Mouse (Mus musculus) erythroblast, adult 5-6 weeks (primary cell): ENCODE results near the gene Atg4c. TPM values are rescaled to one million over a fixed set of nuclear protein-coding genes. Genes with fewer than 3 reads are reported as not detected.

Experiments
- ATAC-seq: replicated peaks from 2 replicates; pipeline ENCODE4 v1.8.0; 2016; ENCODE audit warnings: moderate number of reproducible peaks, mild to moderate bottlenecking, moderate TSS enrichment, inconsistent platforms; ENCODE audit not compliant: poor library complexity, low FRiP score, severe bottlenecking
- total RNA-seq, 2 experiments: library from RNA; stranded (forward) in 1 of 2; stranded (reverse) in 1 of 2; fragments of 150-400 nt in 1 of 2; fragments of 200-764, 138-1000 nt in 1 of 2; gene quantifications; 2 replicates each; pipeline versions ENCODE4 v1.2.3 to v1.2.4; 2015 to 2017; ENCODE audit warnings: low replicate concordance in 2 of 2

Atg4c gene
- total RNA-seq, 2 experiments from 2014 or later, result 3.0 to 5.8 TPM

DNA sequence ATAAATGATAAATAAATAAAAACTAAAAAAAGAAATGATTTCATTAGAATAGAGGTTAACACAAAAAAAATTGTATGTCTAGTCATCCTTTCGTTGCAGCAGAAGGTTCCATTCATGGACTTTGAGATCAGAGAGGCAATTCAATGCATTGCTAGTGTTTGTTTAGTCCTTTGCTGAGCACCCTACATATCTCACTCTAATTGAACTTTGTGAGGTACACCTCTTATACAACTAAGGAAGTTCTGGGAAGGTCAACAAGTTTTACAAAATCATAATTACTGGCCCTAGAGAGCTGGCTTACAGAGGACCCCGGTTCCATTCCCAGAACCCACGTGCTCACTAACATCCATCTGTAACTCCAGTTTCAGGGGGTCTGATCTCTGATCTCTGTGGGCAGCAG is 55.6 kb downstream of the Atg4c start:
- no peak for ATAC-seq

DNA sequence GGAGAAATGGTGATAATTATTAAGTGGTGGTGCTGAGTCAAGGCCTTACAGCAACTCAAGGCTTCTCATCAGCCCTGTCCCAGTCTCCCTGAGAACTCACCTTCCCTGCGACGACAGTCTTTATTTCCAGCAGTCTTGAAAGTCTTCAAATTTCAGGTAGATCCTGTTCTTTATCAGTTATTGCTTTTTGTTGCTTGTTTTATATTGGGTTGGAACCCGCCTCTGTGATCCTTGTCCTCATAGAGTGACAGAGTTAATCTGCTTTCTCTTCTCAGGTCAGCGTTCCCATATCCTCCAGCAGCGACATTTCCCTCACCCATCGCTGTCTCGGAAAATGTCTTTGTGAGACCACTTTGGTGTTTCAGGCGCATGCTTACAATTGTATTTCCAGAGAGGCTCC is 56.1 kb downstream of the Atg4c start:
- no peak for ATAC-seq

DNA sequence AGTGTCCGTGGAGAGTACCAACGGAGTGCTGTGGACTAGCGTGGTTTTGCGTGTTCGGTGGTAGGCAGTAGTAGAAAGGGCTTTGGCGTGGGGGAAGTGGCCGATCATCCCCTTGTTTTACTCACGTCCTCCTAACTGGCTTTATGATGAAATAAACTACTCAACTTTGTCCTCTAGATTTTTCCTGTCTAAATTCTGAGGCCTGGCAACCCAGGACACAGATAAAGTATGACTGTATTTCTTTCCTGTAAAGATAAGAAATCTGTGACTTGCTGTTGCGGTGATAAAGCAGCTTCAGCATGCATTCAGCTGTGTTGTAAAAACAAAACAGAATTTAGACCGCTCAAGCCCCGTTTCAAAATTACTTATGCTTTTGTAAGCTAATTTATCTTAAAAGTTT is 59.2 kb downstream of the Atg4c start:
- no peak for ATAC-seq

DNA sequence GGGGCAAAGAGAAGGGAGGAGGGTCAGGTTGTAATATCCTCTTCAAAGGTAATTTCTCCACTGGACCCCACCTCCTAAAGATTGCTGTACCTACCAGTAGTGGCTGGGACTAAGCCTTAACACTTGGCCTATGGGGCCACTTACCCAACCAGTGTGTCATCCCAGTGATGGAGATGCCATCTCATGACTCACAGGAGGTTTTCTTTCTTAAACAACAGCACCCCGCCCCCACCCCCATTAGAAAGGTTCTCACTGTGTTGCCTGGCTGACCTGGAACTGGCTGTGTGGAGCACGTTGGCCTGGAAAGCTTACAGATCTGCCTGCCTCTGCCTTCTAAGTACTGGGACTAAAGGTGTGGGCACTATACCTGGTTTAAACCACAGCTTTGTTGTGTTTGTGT is 69.5 kb downstream of the Atg4c start:
- ATAC-seq, result no peak

DNA sequence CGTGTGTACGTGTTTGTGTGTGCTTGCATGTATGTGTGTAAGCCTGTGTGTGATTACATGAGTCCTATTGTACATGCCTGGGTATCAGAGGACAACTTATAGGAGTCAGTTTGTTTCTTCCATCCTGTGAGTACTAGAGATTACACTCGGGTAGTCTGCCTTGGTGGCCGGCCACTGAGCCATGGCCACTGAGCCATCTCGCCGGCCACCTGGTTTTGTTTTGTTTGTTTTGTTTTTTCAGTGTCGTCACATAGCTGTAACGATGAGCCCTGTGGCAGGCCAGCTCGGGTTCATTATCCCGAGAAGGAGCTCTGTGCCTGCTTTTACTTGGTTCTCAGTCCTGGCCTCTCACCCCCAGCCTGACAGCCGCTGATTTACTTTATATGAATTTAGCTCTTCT is 69.9 kb downstream of the Atg4c start:
- ATAC-seq, result no peak

DNA sequence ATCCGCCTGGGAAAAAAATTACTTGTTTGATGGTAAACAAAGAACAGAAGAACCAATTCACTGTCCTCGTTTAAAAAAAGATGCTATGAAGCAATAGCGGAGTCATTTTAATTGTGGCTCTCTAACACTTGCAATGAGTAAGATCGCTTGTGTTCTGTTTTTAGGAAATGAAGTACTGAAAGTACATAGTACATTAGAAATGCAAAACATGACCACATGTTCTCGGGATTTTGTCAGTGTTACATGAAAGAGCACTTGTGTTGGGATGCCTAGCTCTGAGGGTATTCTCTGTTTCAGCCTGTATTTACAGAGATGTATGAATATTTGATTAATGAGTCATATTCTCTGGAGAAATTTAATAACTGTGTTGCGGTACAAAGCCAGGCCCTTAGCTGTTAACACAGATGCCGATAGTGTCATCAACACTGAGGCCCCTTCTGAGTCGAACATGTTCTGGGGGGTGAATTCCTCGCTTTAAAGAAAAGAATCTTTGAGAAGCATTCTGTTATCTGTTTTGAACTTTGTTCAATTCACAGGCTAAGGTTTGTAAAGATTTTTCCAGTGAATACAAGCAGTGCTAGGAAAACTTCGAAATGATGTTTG is 73.2 kb downstream of the Atg4c start:
- ATAC-seq, result no peak

GRCm38 (mm10) chr4:99272860-99273259 is 79.1 kb downstream of the Atg4c start:
- no peak for ATAC-seq

- ATAC-seq, result no peak
Measured at GRCm38 (mm10) chr4:99273466-99273865, 79.7 kb downstream of the Atg4c start.

DNA sequence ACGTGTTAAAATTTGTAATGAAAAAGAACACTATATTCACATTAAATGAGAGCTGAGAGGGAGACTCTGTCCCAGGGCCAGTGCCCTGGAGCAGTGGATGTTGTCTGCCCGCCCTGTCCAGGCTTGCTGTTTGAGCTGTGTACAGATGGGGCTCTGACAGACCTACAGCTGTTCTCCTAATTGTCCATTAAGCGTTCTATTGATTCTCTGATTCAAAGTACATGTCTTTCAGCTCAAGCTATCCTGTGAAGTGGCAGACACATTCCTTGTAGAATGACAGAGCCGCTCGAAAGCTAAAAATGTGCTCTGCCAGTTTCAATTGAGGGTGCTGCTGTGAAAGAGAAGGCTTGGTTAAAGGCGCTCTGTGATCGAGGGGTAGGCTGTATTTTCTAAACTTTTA is 80.2 kb downstream of the Atg4c start:
- ATAC-seq, result no peak

DNA sequence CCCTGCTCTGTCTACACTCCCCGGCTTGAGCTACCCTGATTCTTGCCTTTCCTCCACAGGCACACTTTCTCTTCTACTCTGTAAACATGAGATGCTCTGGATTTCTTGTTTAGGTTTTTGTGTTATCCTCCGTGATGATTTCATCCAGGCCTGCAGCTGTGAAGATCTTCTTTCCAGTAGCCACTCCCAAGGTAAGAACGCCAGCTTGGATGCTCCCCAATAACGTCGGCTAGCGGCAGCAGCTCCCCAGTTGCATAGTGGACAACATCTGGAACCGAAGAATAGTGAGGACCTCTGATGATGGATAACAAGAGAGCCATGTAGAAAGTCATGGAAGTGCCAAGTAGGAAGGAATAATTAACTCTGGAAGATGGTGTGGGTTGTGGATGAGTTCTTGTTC is 85.1 kb downstream of the Atg4c start:
- ATAC-seq, result no peak

DNA sequence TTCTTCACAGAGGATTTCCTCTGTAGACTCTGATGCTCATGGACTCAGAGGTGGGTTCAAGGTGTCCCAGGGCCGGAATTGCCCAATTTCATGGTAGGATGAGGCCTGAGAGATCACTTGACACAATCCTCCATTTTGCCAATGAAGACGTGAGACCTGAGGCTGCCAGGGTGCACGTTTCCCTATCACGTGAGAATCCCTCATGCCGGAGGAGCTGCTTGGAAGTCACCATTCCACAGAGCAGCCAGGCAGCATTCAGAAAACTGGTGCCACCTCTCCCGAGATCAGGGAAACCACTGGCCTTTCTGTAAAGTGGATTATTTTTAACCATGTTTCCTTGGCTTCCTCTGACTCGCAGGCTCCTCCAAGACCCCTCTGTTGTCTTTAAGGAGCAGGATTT is 88.0 kb downstream of the Atg4c start:
- no peak for ATAC-seq

- no peak for ATAC-seq
Measured at GRCm38 (mm10) chr4:99289286-99289685, 95.6 kb downstream of the Atg4c start.

DNA sequence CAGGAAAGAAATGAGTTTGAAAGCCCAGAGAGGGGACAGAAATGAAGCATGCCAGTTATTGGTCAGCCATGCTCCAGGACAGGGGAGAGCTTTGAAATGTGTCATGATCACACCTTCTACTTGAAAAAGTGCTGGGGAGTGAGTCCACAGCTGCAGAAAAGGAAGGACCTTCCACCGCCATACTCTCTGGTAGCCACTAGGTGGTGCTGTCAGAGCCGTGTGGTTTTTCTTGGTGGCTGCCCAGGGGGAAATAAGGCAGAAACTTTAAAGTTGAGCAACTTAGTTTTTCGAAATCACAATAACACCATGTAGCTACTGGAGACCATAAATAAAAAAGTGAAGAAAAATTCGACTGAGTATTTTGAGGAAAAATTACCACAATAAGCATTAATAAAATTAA is 104.9 kb downstream of the Atg4c start:
- ATAC-seq, result no peak

GRCm38 (mm10) chr4:99304793-99305192 is 111.1 kb downstream of the Atg4c start:
- ATAC-seq, result no peak

Other genes starting within 250 kb of the Atg4c start
- not detected in 2 replicates for gene Angptl3, start 163.0 kb upstream of the Atg4c start, total RNA-seq (2015; ENCODE audit: low replicate concordance)
- gene Angptl3, start 163.0 kb upstream of the Atg4c start, total RNA-seq (2017; ENCODE audit: low replicate concordance), result not detected in 2 replicates
- 1.3 and 11.7 TPM in 2 replicates for gene Dock7, start 73.0 kb upstream of the Atg4c start, total RNA-seq (2015; ENCODE audit: low replicate concordance)
- 3.1 and 10.9 TPM in 2 replicates for gene Dock7, start 73.0 kb upstream of the Atg4c start, total RNA-seq (2017; ENCODE audit: low replicate concordance)
- not detected in 2 replicates for gene Gm12689, start 102.0 kb downstream of the Atg4c start, total RNA-seq (2015; ENCODE audit: low replicate concordance)
- 2.1 TPM in 1 of 2 replicates, not detected in the other for gene Gm12689, start 102.0 kb downstream of the Atg4c start, total RNA-seq (2017; ENCODE audit: low replicate concordance)